Mouse (Mus musculus) adrenal gland, adult 18-20 months (tissue): ENCODE measurements around the gene Syvn1. TPM values are rescaled to one million over a fixed set of nuclear protein-coding genes. Genes with fewer than 3 reads are reported as not detected.
A peak's percentile ranks its signal among the peaks of the same experiment; 100 is the strongest.

Experiments used
- DNase-seq, 2 experiments: peaks; one replicate each; pipeline ENCODE4 v3.0.0; 2021 to 2022; ENCODE audit warnings: low spot score in 2 of 2
- long read RNA-seq, 2 experiments: library from polyadenylated mRNA; stranded (forward); transcript quantifications; one replicate each; pipeline ENCODE4 v2.0.0; 2021
- total RNA-seq, 2 experiments: library from RNA; stranded (reverse); gene quantifications; 1 replicate in 1 of 2; 2 replicates in 1 of 2; pipeline ENCODE4 v1.2.3; 2021

Gene Syvn1
- 10 to 100 TPM; 49.7 to 71.3 TPM for total RNA-seq
- long read RNA-seq, experiment 1, transcript Syvn1-204 (16 exons, 3,464 nt), result major isoform, 11 of 24 reads
- long read RNA-seq, experiment 1, partial matches to known transcripts, result 10 of 24 reads
- long read RNA-seq, experiment 1, other reads (novel, unspliced or antisense), result 3 of 24 reads
- long read RNA-seq, experiment 2, partial matches to known transcripts, result 20 of 34 reads
- long read RNA-seq, experiment 2, other reads (novel, unspliced or antisense), result 12 of 34 reads

GRCm38 (mm10) chr19:6046294-6047153 lies at the start of gene Syvn1:
Gene Syvn1, plus strand, starts transcription at chr19:6046576.
- DNase-seq, result peak; percentile 87 to 92

GRCm38 (mm10) chr19:5998180-5998579 lies 48.2 kb upstream of the Syvn1 start:
- DNase-seq, result no peak

- no peak for DNase-seq
Measured at GRCm38 (mm10) chr19:5999969-6000368, 46.4 kb upstream of the Syvn1 start.

GRCm38 (mm10) chr19:6005541-6005940 lies 40.8 kb upstream of the Syvn1 start:
- no peak for DNase-seq

GRCm38 (mm10) chr19:6007013-6007412 lies 39.4 kb upstream of the Syvn1 start:
- no peak for DNase-seq

GRCm38 (mm10) chr19:6009137-6009536 lies 37.2 kb upstream of the Syvn1 start:
- DNase-seq, result no peak

GRCm38 (mm10) chr19:6013691-6014090 lies 32.7 kb upstream of the Syvn1 start:
- DNase-seq, result no peak

- peak; percentile 47 to 56 for DNase-seq
Measured at GRCm38 (mm10) chr19:6014991-6015510, 31.3 kb upstream of the Syvn1 start.

GRCm38 (mm10) chr19:6015511-6016315 lies 30.7 kb upstream of the Syvn1 start, which contains the start of gene Capn1:
Gene Capn1, minus strand, starts transcription at chr19:6015897.
- DNase-seq, result peak; percentile 69 to 70

GRCm38 (mm10) chr19:6016532-6016931 lies 29.8 kb upstream of the Syvn1 start:
- no peak for DNase-seq

GRCm38 (mm10) chr19:6018142-6019089 lies 28.0 kb upstream of the Syvn1 start:
- DNase-seq, result peak; percentile 84 to 89

GRCm38 (mm10) chr19:6020276-6020675 lies 26.1 kb upstream of the Syvn1 start:
- DNase-seq, result no peak

- no peak for DNase-seq
Measured at GRCm38 (mm10) chr19:6023059-6023458, 23.3 kb upstream of the Syvn1 start.

- DNase-seq, result peak in 1 of 2 experiments; percentile 41
Measured at GRCm38 (mm10) chr19:6023930-6024329, 22.4 kb upstream of the Syvn1 start.

GRCm38 (mm10) chr19:6028991-6029390 lies 17.4 kb upstream of the Syvn1 start:
- no peak for DNase-seq

GRCm38 (mm10) chr19:6029426-6029825 lies 16.9 kb upstream of the Syvn1 start:
- DNase-seq, result no peak

GRCm38 (mm10) chr19:6030520-6031280 lies 15.7 kb upstream of the Syvn1 start:
- no peak for DNase-seq

GRCm38 (mm10) chr19:6035966-6036585 lies 10.3 kb upstream of the Syvn1 start:
- no peak for DNase-seq

- DNase-seq, result no peak
Measured at GRCm38 (mm10) chr19:6037695-6038094, 8.7 kb upstream of the Syvn1 start.
